In genomic region chr1:159812820-159813411, GRCm38 (mm10) we compare ENCODE assay signal across 8 mouse cellular contexts.
A peak's percentile ranks its signal among the peaks of the same experiment; 100 is the strongest.
DNase-seq lines count a peak whose midpoint lies in the region; ATAC-seq and TF ChIP-seq lines count a peak whose summit lies in the region.

No protein-coding gene starts in this region.

- H3K4me3 ChIP-seq in intestine, embryonic 14.5 days (ENCODE audit: low read depth, low read length): no peak overlapping the region
- H3K4me3 ChIP-seq in intestine, postnatal 0 days (ENCODE audit: low read depth, low read length): no peak overlapping the region
- no peak overlapping the region for H3K4me3 ChIP-seq in forebrain, embryonic 15.5 days

- 0 out of 2 replicates have a peak, but pooled peaks have one; percentile 31 for ATAC-seq in intestine, embryonic 14.5 days (replicated peaks; ENCODE audit: low FRiP score, low TSS enrichment, low read depth)
- ATAC-seq in intestine, postnatal 0 days: no peak
- peak; percentile 63 for ATAC-seq in forebrain, embryonic 15.5 days (replicated peaks)
- peak; percentile 93 for ATAC-seq in inflammation-experienced regulatory T-cells, adult 6 months

- WGBS in intestine, embryonic 14.5 days: 11% methylated on average over 8 of the region's 8 CpGs
- 8% methylated on average over 7 of the region's 8 CpGs for WGBS in intestine, postnatal 0 days
- 4% methylated on average over 8 of the region's 8 CpGs for WGBS in forebrain, embryonic 15.5 days

- H3K9ac ChIP-seq in intestine, embryonic 14.5 days (ENCODE audit: low read length): no peak overlapping the region
- no peak overlapping the region for H3K9ac ChIP-seq in intestine, postnatal 0 days (ENCODE audit: low read depth, low read length)
- no peak overlapping the region for H3K9ac ChIP-seq in forebrain, embryonic 15.5 days (replicated peaks)

- H3K36me3 ChIP-seq in intestine, embryonic 14.5 days (ENCODE audit: control insufficient read depth, insufficient read depth, low read length): no peaks in the 10 kb centered on the region
- no peaks in the 10 kb centered on the region for H3K36me3 ChIP-seq in intestine, postnatal 0 days (ENCODE audit: control insufficient read depth, insufficient read depth)
- H3K36me3 ChIP-seq in forebrain, embryonic 15.5 days: no peaks in the 10 kb centered on the region

- peaks cover 12% of the 10 kb centered on the region; the same call in 1 of the 2 replicates for H3K4me1 ChIP-seq in intestine, embryonic 14.5 days (replicated peaks; ENCODE audit: control insufficient read depth, insufficient read depth, low read length)
- H3K4me1 ChIP-seq in intestine, postnatal 0 days (replicated peaks; ENCODE audit: control insufficient read depth, insufficient read depth, low read length): no peaks in the 10 kb centered on the region
- peaks cover 9% of the 10 kb centered on the region for H3K4me1 ChIP-seq in forebrain, embryonic 15.5 days

- H3K27ac ChIP-seq in intestine, embryonic 14.5 days (ENCODE audit: low read depth): no peak overlapping the region
- no peak overlapping the region for H3K27ac ChIP-seq in intestine, postnatal 0 days (ENCODE audit: low read depth, low read length)
- H3K27ac ChIP-seq in forebrain, embryonic 15.5 days (replicated peaks): no peak overlapping the region

- no peaks in the 10 kb centered on the region for H3K9me3 ChIP-seq in intestine, embryonic 14.5 days (ENCODE audit: control insufficient read depth, low read length)
- H3K9me3 ChIP-seq in intestine, postnatal 0 days (ENCODE audit: control insufficient read depth): no peaks in the 10 kb centered on the region
- H3K9me3 ChIP-seq in forebrain, embryonic 15.5 days: no peaks in the 10 kb centered on the region

- DNase-seq in intestine, embryonic 14.5 days (ENCODE audit: low spot score): no peak
- DNase-seq in lung, postnatal 14 days: peak; percentile 48
- DNase-seq in spleen, postnatal 14 days (ENCODE audit: low spot score in 2 of 2): peak; percentile 4 to 7
- DNase-seq in cerebellum, adult 9-11 months: no peak
- no peak for DNase-seq in urinary bladder, postnatal 14 days (ENCODE audit: low spot score)

- H3K27me3 ChIP-seq in intestine, embryonic 14.5 days (replicated peaks; ENCODE audit: control insufficient read depth, insufficient read depth, low read length): no peaks in the 10 kb centered on the region
- no peaks in the 10 kb centered on the region for H3K27me3 ChIP-seq in intestine, postnatal 0 days (replicated peaks; ENCODE audit: control insufficient read depth, insufficient read depth, low read length)
- no peaks in the 10 kb centered on the region for H3K27me3 ChIP-seq in forebrain, embryonic 15.5 days

- H3K4me2 ChIP-seq in intestine, embryonic 14.5 days (ENCODE audit: low read length): peak overlapping the region; percentile 15; the same call in 1 of the 2 replicates
- no peak overlapping the region for H3K4me2 ChIP-seq in intestine, postnatal 0 days (replicated peaks; ENCODE audit: low read depth)
- H3K4me2 ChIP-seq in forebrain, embryonic 15.5 days (replicated peaks): no peak overlapping the region

- TF ChIP-seq CTCF in intestine, postnatal 0 days (IDR thresholded peaks at IDR 0.05; ENCODE audit: low read depth): no peak

Comparison
In these comparisons a context has a peak if more than half of its experiments do, and no peak if none do; other contexts are left out.
1. DNase-seq: peak in lung, postnatal 14 days (single experiment) and spleen, postnatal 14 days (2 of 2); none in intestine, embryonic 14.5 days (single experiment), cerebellum, adult 9-11 months (single experiment) and urinary bladder, postnatal 14 days (single experiment).